Mouse (Mus musculus) adrenal gland, postnatal 10 days (tissue): ENCODE results near the gene Ganab. TPM values are rescaled to one million over a fixed set of nuclear protein-coding genes. Genes with fewer than 3 reads are reported as not detected.

ENCODE experiments used
- DNase-seq: peaks from one replicate; pipeline ENCODE4 v3.0.0; 2021; ENCODE audit warnings: mixed read lengths
- total RNA-seq, 2 experiments: library from RNA; stranded (reverse); gene quantifications; 2 replicates each; pipeline ENCODE4 v1.2.3; 2021

The Ganab gene
- total RNA-seq, 2 experiments from 2014 or later: 142 to 150 TPM

- DNase-seq: peak; percentile 94
Observed at GRCm38 (mm10) chr19:8929224-8930088, 31.6 kb downstream of the Ganab start, which contains the start of the genes Rom1 and Eml3. Gene Rom1, minus strand, starts transcription at chr19:8929356. Gene Eml3, plus strand, starts transcription at chr19:8929552.

DNA sequence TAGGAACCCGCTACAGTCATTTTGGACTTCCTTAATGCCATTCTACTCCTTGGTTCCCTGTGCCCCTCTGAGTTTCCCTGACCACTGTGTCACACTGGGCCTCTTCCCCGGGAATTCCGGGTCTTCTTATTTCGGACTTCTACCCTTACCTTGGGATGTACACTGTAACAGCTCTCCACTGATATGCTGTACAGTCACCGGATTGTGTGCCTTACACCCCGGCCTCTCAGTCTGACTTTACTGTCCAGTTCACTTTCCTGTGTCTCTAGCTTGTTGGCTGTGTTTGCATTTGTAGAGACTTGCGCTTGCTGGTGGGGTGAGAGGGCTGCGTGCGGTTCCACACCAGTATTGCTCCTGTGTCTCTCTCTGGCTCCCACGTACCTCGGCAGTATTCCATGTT lies 32.2 kb downstream of the Ganab start:
- no peak for DNase-seq

GRCm38 (mm10) chr19:8930771-8931170 lies 32.9 kb downstream of the Ganab start:
- DNase-seq: no peak

- DNase-seq: no peak
Observed at GRCm38 (mm10) chr19:8936736-8937135, 38.9 kb downstream of the Ganab start.

- DNase-seq: no peak
Observed at GRCm38 (mm10) chr19:8940526-8941133, 42.8 kb downstream of the Ganab start.

GRCm38 (mm10) chr19:8941136-8941514 lies 43.3 kb downstream of the Ganab start:
- no peak for DNase-seq

DNA sequence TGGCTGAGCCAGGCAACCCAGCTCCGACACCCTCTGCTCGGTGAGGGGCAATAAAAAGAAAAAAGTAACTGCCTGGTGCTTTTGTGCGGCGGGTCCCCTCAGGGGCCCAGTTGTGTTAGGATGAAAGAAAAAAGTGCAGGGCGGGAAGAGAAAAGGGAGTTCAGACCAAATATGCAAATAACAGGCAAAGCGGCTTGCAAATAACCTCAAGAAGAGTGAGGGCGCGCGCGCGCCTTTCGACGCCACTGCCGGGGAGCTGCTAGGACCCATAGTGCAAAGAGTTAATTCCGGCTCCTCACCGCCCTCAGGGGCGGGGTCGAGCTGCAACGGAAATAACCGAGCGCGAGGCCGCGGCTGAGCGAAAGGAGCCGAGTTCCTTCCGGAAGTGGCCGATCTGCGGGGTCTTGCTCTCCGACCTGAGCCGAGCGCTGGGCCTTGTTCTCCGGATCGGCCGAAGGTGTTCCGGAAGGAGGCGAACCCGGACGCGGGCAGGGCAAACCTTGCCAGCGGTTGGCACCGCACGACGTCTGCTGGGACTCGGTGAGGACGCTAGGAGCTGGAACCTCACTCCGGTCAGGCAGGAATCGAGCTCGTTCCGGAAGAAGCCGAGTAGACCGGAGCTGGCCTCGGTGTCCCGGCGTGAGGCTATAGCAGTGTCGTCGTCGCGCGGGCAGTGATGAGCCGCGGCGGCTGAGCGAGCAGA lies 43.8 kb downstream of the Ganab start, which contains the start of gene Mta2:
Gene Mta2, plus strand, starts transcription at position 361 of the 703 bp plus-strand sequence.
- DNase-seq: peak; percentile 99

- DNase-seq: peak; percentile 74
Observed at GRCm38 (mm10) chr19:8942276-8942964, 44.5 kb downstream of the Ganab start.

- no peak for DNase-seq
Observed at GRCm38 (mm10) chr19:8943047-8943446, 45.2 kb downstream of the Ganab start.

GRCm38 (mm10) chr19:8944062-8944461 lies 46.2 kb downstream of the Ganab start:
- DNase-seq: no peak

DNA sequence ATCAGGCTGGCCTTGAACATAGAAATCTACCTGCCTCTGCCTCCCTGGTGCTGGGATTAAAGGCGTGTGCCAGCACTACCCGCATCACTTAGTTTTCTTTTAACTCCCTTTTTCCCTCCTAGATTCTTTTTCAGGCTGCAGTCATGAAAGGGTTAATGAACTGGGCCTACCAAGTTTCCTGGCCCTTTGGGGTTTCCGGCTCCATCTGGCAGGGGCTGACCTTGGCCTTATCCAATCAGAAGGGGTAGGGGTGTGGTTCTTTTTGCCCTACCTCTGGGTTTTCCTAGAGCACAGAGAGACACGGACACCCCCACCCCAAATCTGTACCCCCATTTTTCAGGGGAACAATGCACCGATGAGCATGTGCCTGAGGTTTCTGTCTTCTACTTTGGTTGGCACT lies 46.9 kb downstream of the Ganab start:
- peak; percentile 92 for DNase-seq

- no peak for DNase-seq
Observed at GRCm38 (mm10) chr19:8945251-8945650, 47.4 kb downstream of the Ganab start.

DNA sequence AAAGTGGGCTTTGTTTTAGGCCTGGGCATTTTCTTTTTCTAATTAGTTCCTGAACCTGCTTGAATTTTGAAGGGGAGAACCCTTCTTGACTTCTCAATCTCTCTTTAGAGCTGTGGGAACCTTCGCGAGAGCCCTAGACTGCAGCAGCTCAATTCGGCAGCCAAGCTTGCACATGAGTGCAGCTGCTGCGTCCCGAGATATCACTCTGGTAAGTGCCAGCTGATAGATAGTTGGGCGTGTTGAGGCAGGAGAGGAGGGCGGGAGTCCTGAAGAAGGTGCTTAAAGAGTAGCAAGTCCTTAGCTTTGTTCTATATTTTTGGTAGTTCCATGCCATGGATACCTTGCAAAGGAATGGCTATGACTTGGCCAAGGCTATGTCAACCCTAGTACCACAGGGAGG lies 49.1 kb downstream of the Ganab start:
- no peak for DNase-seq

- no peak for DNase-seq
Observed at GRCm38 (mm10) chr19:8950190-8950589, 52.3 kb downstream of the Ganab start.

DNA sequence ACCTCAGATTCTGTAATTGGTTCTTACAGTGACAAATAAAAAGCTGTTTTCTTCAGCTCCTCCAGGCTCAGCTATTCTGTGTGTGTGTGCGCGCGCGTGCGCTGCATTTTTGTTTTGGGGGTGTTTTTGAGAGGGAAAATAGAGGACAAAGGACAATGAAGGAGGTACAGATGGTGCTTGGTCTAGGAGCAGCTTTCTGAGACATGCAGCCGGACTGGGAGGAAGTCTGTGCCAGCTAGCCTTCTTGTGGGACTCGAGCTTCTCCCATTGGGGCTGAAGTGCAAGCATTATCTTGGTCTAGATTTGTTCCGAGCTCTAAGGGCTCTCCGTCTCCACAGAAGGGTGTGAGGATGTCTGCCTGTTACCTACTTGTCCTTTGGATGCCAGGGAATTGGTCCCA lies 54.4 kb downstream of the Ganab start:
- DNase-seq: no peak

- peak; percentile 92 for DNase-seq
Observed at GRCm38 (mm10) chr19:8953135-8954039, 55.5 kb downstream of the Ganab start, which contains the start of gene Tut1. Gene Tut1, plus strand, starts transcription at chr19:8953847.

DNA sequence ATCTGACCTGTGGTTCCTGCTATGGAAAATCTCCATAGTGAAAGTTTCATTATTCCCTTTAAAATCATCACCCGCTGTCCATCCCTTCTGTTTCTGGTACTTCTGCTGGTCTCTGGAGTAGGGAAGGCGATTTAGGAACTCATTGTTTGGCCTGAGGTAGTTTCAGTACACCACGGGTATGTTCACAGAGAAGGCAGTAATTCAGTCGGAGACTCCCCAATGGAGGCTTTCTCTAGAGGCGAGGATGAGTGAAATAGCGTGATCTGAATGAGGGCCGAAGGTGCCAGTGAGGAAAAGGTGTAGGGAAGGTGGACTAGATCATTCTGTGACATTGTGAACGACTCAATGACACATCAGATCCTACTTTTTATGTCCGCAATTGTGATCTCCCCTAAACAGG lies 56.3 kb downstream of the Ganab start:
- DNase-seq: no peak

- no peak for DNase-seq
Observed at GRCm38 (mm10) chr19:8962256-8962655, 64.4 kb downstream of the Ganab start.

GRCm38 (mm10) chr19:8965075-8965474 lies 67.2 kb downstream of the Ganab start:
- no peak for DNase-seq

DNA sequence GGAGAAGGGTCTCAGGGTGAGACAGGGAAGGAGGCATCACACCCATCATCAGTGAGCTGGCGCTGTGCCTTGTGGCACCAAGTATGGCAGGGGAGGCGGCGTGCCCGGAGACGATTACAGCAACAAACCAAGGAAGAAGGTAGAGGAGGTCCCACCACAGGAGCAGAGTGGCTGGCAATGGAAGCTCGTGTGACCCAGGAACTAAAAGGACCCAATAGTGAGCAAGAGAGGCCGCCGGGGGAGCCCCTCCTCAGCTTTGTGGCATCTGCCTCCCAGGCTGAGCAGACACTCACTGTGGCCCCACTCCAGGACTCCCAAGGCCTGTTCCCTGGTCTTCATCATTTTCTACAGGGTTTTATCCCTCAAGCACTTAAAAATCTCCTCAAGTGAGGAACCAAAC lies 67.9 kb downstream of the Ganab start:
- DNase-seq: no peak

GRCm38 (mm10) chr19:8966198-8966589 lies 68.3 kb downstream of the Ganab start:
- no peak for DNase-seq
